Mouse (Mus musculus): ENCODE data around the gene Nup210l. TPM values are rescaled to one million over a fixed set of nuclear protein-coding genes. Genes with fewer than 3 reads are reported as not detected.

Nup210l gene
- polyA plus RNA-seq, 1 experiment from 2014 or later = 0.28 TPM

DNA sequence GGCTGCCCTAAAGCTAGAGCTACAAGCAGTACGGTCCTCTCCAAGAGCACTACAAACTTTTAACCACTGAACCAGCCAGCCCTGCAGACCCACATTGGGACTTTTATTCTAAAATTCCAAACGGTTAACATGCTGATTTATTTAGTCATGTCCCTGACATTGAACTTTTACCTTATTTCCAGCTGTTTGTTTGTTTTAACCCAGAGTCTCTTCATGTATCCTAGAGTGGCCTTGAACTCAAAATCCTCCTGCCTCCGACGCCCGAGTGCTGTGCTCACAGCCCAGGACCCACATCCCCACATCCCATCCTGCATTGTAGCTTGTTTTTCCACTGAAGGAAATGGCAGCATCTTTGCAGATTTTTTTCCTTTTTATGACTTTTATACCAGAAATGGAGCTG is 31.1 kb downstream of the Nup210l start:
- Histone ChIP-seq H3K27ac (replicated peaks) (no peak overlapping the region), H3K4me2 (no peak overlapping the region), H3K9me3 (no peaks in the 10 kb centered on the region), H3K9ac (no peak overlapping the region), H3K27me3 (no peaks in the 10 kb centered on the region), H3K4me3 (no peak overlapping the region), H3K36me3 (no peaks in the 10 kb centered on the region), H3K4me1 (replicated peaks) (no peaks in the 10 kb centered on the region)
- WGBS = 85% methylated on average over 5 of the region's 5 CpGs
- no peak for ATAC-seq (ENCODE audit: low read depth)

DNA sequence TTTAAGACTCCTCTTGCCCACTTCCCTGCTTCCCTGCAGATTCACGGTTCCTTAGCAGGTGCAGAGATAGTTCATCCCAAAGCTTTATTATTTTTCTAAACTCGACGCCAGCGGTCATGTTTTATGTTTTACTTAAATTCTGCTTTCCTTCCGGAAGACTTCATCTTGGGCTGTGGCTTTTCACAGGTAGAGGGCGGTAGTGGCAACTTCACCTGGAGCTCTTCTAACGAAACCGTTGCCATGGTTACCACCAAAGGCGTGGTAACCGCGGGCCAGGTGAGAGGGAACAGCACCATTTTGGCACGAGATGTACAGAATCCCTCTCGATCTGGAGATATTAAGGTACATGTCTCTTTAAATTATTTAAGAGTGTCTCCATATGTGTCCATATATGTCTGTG is 32.7 kb downstream of the Nup210l start:
- Histone ChIP-seq H3K27ac (replicated peaks) (no peak overlapping the region), H3K4me2 (no peak overlapping the region), H3K36me3 (no peaks in the 10 kb centered on the region), H3K9ac (no peak overlapping the region), H3K4me3 (no peak overlapping the region), H3K9me3 (no peaks in the 10 kb centered on the region), H3K27me3 (no peaks in the 10 kb centered on the region), H3K4me1 (replicated peaks) (no peaks in the 10 kb centered on the region)
- ATAC-seq (ENCODE audit: low read depth) = no peak
- 38% methylated on average over 13 of the region's 13 CpGs for WGBS

DNA sequence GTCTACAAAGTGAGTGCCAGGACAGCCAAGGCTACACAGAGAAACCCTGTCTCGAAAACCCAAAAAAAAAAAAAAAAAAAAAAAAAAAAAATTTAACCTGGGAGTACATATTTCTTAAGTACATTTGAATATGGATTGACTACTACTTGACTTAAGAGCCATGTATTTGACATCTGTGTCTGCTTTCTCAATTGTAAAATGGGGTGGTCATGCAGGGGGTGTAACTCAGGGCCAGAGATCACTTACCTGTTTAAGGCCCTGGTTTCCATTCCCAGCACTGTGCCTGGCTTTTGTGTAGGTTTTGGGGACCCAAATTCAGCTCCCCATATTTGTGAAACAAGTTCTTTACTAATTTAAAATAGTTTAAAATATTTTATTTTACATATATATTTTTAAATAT is 33.7 kb downstream of the Nup210l start:
- no CpG with 5 or more reads among the region's 1 CpGs for WGBS
- no peaks in the 10 kb centered on the region for H3K9me3 ChIP-seq
- no peak overlapping the region for H3K4me2 ChIP-seq
- no peak for ATAC-seq (ENCODE audit: low read depth)
- H3K9ac ChIP-seq = no peak overlapping the region
- H3K27me3 ChIP-seq = no peaks in the 10 kb centered on the region
- H3K27ac ChIP-seq (replicated peaks) = no peak overlapping the region
- H3K4me1 ChIP-seq (replicated peaks) = no peaks in the 10 kb centered on the region
- no peaks in the 10 kb centered on the region for H3K36me3 ChIP-seq
- H3K4me3 ChIP-seq = no peak overlapping the region

DNA sequence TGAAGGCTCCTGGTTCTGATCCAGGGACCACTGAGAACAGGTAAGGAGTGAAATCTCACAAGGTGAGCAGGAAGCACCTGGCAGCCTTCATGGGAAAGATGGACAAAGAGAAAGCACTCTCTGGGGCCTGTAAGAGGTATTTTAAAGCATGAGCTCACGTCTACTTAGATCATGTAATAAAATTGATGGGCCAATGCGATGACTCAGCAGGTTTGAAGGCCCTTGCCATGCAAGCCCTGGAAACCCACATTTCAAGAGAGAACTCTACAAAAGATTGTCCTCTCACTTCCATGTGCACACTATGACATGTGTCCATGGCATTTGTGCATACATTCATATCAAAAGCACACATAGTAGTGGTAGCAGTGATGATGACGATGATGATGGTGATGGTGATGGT is 36.0 kb downstream of the Nup210l start:
- H3K9ac ChIP-seq = no peak overlapping the region
- no peak overlapping the region for H3K4me3 ChIP-seq
- WGBS = 83% methylated on average over 3 of the region's 3 CpGs
- no peak for ATAC-seq (ENCODE audit: low read depth)
- no peaks in the 10 kb centered on the region for H3K36me3 ChIP-seq
- H3K27ac ChIP-seq (replicated peaks) = no peak overlapping the region
- H3K4me2 ChIP-seq = no peak overlapping the region
- H3K9me3 ChIP-seq = no peaks in the 10 kb centered on the region
- no peaks in the 10 kb centered on the region for H3K4me1 ChIP-seq (replicated peaks)
- no peaks in the 10 kb centered on the region for H3K27me3 ChIP-seq

DNA sequence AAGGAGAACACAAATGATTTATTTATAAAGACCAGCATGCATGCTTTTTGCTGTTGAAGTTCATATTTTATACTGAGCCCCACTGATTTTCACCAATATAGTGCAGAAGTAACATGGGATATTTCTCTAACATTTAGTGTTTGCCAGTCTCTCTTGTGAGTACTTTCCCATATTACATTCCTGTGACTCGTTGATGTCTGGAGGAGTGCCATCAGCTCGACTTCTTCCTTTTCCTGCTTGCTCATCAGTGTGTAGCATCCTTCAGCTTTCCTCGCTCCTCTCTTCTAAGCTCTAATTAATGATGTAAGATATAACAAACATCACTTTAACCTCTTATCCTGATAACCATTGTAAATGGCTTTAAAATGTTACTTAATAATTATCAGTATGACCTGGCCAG is 41.5 kb downstream of the Nup210l start:
- Histone ChIP-seq H3K36me3 (no peaks in the 10 kb centered on the region), H3K4me1 (replicated peaks) (no peaks in the 10 kb centered on the region), H3K27ac (replicated peaks) (no peak overlapping the region), H3K27me3 (no peaks in the 10 kb centered on the region), H3K4me2 (no peak overlapping the region), H3K9me3 (no peaks in the 10 kb centered on the region), H3K9ac (no peak overlapping the region), H3K4me3 (no peak overlapping the region)
- ATAC-seq (ENCODE audit: low read depth) = no peak
- WGBS = 74% methylated on average over 3 of the region's 3 CpGs

DNA sequence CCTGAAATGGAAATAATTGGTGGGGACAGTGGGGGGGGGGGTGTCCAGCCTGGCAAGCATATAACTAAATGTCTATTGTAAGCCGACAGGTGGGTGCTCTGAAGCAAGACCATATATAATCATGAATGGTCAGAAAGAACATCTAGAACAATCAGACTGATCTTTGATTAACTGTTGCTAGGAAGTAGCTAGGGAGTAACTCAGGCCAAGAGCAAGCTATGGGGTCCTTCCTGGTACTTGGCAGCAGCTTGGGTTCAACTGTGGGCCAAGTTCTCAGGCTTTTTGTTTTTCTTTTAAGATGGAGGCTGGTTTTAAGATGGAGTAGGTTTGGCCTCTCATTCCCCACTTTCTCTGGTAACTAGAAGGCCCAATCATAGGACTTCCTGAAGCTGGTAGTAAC is 42.7 kb downstream of the Nup210l start:
- Histone ChIP-seq H3K27ac (replicated peaks) (no peak overlapping the region), H3K4me3 (no peak overlapping the region), H3K36me3 (no peaks in the 10 kb centered on the region), H3K9ac (no peak overlapping the region), H3K4me2 (no peak overlapping the region), H3K4me1 (replicated peaks) (no peaks in the 10 kb centered on the region), H3K27me3 (no peaks in the 10 kb centered on the region), H3K9me3 (no peaks in the 10 kb centered on the region)
- ATAC-seq (ENCODE audit: low read depth) = peak; percentile 50; the same call in 1 of the 2 replicates
- WGBS = 38% methylated on average over 1 of the region's 1 CpGs

DNA sequence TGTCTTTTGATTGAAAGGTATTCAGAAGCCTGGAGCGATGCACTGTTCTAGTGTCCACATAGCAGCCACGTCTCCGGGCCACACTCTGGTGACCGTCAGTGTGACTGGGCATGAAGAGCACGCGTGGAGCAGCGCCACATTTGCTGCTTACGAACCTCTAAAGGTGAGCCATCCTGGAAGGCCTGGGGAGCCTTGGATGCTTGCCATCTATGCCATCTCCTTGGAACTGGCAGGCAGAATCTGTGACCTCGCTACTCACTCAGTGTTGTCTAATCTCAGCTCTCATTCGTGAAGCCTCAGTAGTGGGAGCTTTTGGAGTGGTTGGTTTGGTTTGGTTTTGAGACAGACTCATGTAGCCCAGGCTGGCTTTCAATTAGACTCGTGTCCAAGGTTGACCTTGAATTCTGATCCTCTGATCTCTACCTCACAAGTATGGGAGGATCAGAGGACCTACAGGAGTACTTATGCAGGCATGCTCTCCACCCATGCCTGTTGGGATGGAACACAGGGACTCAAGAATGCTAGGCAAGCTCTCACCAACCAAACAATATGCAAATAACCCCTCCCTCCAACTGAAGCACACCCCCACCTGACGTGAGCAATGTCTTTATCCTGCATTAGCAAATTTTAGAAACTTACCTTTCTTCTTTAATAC is 47.3 kb downstream of the Nup210l start:
- Histone ChIP-seq H3K4me2 (no peak overlapping the region), H3K4me1 (replicated peaks) (no peaks in the 10 kb centered on the region), H3K9me3 (no peaks in the 10 kb centered on the region), H3K27me3 (no peaks in the 10 kb centered on the region), H3K4me3 (no peak overlapping the region), H3K27ac (replicated peaks) (no peak overlapping the region), H3K9ac (no peak overlapping the region), H3K36me3 (no peaks in the 10 kb centered on the region)
- WGBS = 92% methylated on average over 12 of the region's 12 CpGs
- ATAC-seq (ENCODE audit: low read depth) = no peak

DNA sequence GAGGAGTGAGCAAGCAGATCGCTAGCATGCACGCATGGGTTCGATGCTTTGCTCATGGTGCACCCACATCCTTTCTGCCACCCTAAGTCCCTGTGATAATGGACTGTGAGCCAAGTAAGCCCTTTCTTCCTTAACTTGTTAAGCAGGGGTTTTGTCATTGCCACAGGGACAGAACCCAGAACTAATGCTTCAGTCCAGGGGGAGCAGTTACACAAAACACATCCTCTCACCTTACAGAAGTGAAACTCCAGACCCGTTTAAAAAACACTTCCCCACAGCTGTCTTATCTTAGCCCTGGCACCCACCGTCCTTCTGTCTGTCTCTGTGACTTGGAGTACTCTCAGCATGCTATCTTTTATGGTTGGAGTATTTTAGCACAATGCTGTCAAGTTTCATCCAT is 52.1 kb downstream of the Nup210l start:
- H3K9me3 ChIP-seq = no peaks in the 10 kb centered on the region
- no peaks in the 10 kb centered on the region for H3K4me1 ChIP-seq (replicated peaks)
- ATAC-seq (ENCODE audit: low read depth) = no peak
- no peaks in the 10 kb centered on the region for H3K36me3 ChIP-seq
- no peaks in the 10 kb centered on the region for H3K27me3 ChIP-seq
- no peak overlapping the region for H3K9ac ChIP-seq
- no peak overlapping the region for H3K4me2 ChIP-seq
- WGBS = 74% methylated on average over 5 of the region's 5 CpGs
- no peak overlapping the region for H3K4me3 ChIP-seq
- no peak overlapping the region for H3K27ac ChIP-seq (replicated peaks)

DNA sequence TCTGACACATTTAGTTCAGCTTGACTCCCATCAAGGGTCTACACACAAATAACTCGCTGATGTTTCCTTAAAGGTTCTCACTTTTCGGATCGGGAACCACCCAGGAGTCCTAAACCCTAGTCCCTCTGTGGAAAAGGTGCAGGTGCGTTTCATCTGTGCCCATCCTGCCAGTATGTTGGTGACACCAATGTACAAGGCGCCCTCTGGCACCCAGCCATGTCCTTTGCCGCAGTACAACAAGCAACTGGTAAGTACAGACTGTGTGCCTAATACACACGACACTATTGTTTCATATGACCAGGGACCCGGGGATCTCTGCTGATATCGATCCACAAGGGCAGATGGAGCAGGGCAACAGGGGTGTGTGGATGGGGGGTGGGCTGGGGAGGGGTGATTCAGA is 55.8 kb downstream of the Nup210l start:
- no peak overlapping the region for H3K4me2 ChIP-seq
- no peak overlapping the region for H3K27ac ChIP-seq (replicated peaks)
- H3K27me3 ChIP-seq = no peaks in the 10 kb centered on the region
- 89% methylated on average over 9 of the region's 9 CpGs for WGBS
- no peak overlapping the region for H3K4me3 ChIP-seq
- H3K9me3 ChIP-seq = no peaks in the 10 kb centered on the region
- H3K36me3 ChIP-seq = no peaks in the 10 kb centered on the region
- no peaks in the 10 kb centered on the region for H3K4me1 ChIP-seq (replicated peaks)
- no peak overlapping the region for H3K9ac ChIP-seq
- ATAC-seq (ENCODE audit: low read depth) = no peak

DNA sequence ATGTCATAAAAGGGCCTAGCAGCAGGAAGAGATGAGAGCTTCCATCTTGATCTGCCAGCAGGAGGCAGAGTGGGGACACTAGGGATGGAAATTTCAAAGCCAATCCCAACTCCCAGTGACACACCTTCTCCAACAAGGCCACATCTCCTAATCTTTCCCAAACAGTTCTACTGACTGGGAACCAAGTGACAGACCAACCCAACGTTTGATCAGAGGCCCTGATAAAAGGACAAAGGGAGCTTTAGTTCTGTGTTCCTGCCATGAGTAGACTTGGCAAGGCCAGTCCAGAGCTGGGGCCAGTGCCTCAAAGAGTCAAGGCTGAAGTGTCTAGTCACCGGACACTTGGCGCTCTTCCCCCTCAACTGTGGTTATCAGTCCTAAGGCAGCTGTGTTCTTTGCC is 57.6 kb downstream of the Nup210l start:
- Histone ChIP-seq H3K4me2 (no peak overlapping the region), H3K36me3 (no peaks in the 10 kb centered on the region)
- WGBS = 82% methylated on average over 3 of the region's 3 CpGs

DNA sequence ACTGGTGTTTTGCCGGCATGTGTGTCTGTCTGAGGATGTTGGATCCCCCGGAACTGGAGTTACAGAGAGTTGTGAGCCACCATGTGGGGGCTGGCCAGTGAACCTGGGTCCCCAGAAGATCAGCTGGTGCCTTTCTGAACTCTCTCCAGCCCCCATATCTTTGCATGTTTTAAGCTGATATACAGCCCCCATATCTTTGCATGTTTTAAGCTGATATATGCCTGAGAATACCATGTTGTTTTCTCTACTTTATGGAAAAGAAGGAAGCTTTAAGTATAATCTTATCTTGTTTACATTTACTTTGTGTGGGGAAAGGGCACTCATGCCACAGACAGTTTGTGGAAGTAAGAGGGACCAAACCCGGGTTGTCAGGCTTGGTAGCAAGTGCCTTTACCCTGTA is 75.6 kb downstream of the Nup210l start:
- ATAC-seq (ENCODE audit: low read depth) = no peak
- no peaks in the 10 kb centered on the region for H3K4me1 ChIP-seq (replicated peaks)
- H3K27me3 ChIP-seq = no peaks in the 10 kb centered on the region
- H3K27ac ChIP-seq (replicated peaks) = no peak overlapping the region
- H3K9me3 ChIP-seq = no peaks in the 10 kb centered on the region
- no peak overlapping the region for H3K4me2 ChIP-seq
- no peak overlapping the region for H3K4me3 ChIP-seq
- H3K9ac ChIP-seq = no peak overlapping the region
- 77% methylated on average over 3 of the region's 3 CpGs for WGBS
- no peaks in the 10 kb centered on the region for H3K36me3 ChIP-seq

More for the DNA sequence above, 57.6 kb downstream of the Nup210l start:
- no peaks in the 10 kb centered on the region for H3K27me3 ChIP-seq
- H3K9me3 ChIP-seq = no peaks in the 10 kb centered on the region
- H3K27ac ChIP-seq (replicated peaks) = no peak overlapping the region
- H3K9ac ChIP-seq = no peak overlapping the region
- no peak overlapping the region for H3K4me3 ChIP-seq
- no peaks in the 10 kb centered on the region for H3K4me1 ChIP-seq (replicated peaks)
- no peak for ATAC-seq (ENCODE audit: low read depth)

DNA sequence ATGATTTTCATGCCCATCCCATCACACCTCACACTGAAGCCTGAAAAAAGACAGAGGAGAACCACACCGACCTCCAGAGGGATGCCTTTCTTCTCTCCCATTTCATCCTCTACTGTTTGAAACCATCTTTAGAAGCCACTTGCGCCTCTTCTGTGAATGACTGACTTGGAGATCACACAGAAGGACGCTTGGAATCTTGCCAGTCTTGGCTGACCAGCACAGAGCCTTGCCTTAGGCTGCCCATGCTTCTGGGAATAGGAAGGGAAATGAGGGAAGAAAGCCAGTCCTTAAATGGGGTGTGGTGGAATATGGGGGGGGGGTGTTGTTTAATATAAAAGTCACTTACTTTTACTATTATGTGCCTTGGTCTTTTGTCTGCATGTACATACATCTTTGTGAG is 79.6 kb downstream of the Nup210l start:
- no peak overlapping the region for H3K4me2 ChIP-seq
- no peaks in the 10 kb centered on the region for H3K9me3 ChIP-seq
- H3K27me3 ChIP-seq = no peaks in the 10 kb centered on the region
- H3K4me1 ChIP-seq (replicated peaks) = no peaks in the 10 kb centered on the region
- H3K27ac ChIP-seq (replicated peaks) = no peak overlapping the region
- no peaks in the 10 kb centered on the region for H3K36me3 ChIP-seq
- ATAC-seq (ENCODE audit: low read depth) = no peak
- 74% methylated on average over 3 of the region's 3 CpGs for WGBS
- no peak overlapping the region for H3K9ac ChIP-seq
- no peak overlapping the region for H3K4me3 ChIP-seq

DNA sequence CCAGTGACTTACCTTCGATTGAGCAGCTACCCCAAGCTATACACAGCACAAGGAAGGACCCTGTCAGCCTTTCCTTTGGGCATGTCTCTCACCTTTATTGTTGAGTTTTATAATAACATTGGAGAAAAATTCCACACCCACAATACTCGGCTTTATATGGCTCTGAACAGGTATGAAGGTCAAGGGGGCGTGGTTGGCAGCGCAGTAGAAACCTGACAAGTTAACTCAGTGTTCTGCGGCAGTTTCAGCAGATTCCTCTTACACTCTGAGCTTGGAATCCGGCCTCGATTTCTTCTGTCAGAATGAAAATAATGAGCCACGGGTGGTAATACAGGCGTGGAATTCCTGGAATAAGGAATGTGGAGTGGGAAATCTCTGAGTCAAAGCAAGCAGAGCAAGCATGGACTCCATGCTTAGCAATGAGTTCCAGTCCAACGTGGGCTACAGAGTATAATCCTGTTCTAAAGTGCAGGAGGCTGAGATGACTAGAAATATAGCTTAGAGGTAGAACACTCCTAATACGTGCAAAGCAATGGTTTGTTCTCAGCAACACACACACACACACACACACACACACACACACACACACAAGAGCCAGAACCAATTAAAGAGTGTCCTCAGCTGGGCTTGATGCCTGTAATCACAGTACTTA is 87.1 kb downstream of the Nup210l start:
- 83% methylated on average over 11 of the region's 11 CpGs for WGBS

More for the DNA sequence above, 87.1 kb downstream of the Nup210l start:
- Histone ChIP-seq H3K4me3 (no peak overlapping the region), H3K4me1 (replicated peaks) (no peaks in the 10 kb centered on the region), H3K27ac (replicated peaks) (no peak overlapping the region), H3K9me3 (no peaks in the 10 kb centered on the region), H3K36me3 (no peaks in the 10 kb centered on the region), H3K4me2 (no peak overlapping the region), H3K27me3 (no peaks in the 10 kb centered on the region), H3K9ac (no peak overlapping the region)
- ATAC-seq (ENCODE audit: low read depth) = no peak
